Mouse (Mus musculus) G1E (cell line): ENCODE measurements at regions not wholly inside any gene's neighbourhood (a gene's known extent, or its start where the extent isn't known, plus 50 kb on each side); places are given as distances from the start of the nearest gene placed in this dataset.

Source experiments
- CTCF ChIP-seq: IDR thresholded peaks from 2 replicates; pipeline ENCODE4 v1.5.1; 2012; ENCODE audit warnings: low read depth, low read length, inconsistent platforms, mixed read lengths
- GATA1 ChIP-seq: IDR thresholded peaks from 2 replicates; pipeline ENCODE4 v1.6.1; 2012; ENCODE audit warnings: borderline replicate concordance, low read length, inconsistent platforms, mixed read lengths
- GATA2 ChIP-seq: IDR thresholded peaks from 2 replicates; pipeline ENCODE4 v1.6.1; 2012; ENCODE audit warnings: low read depth, low read length, inconsistent platforms, borderline replicate concordance
- TAL1 ChIP-seq: conservative IDR thresholded peaks from 2 replicates; pipeline ENCODE4 v1.6.1; 2012; ENCODE audit warnings: low read depth, low read length, inconsistent platforms, mixed read lengths

- TF ChIP-seq CTCF (no peak), TAL1 (no peak), GATA1 (no peak), GATA2 (no peak)
Measured at GRCm38 (mm10) chr3:134099471-134100125, 136.7 kb upstream of the Cxxc4 start.
